Mouse (Mus musculus): ENCODE data around the gene Ifit1bl1. TPM values are rescaled to one million over a fixed set of nuclear protein-coding genes. Genes with fewer than 3 reads are reported as not detected.

The Ifit1bl1 gene
- polyA plus RNA-seq (2021; fragmentation: Nextera tagmentation), result 1.9 TPM in 2 replicates
- long read RNA-seq, experiment 1, partial matches to known transcripts, result 4 of 4 reads
- long read RNA-seq, experiment 1, other reads (novel, unspliced or antisense), result 0 of 4 reads
- long read RNA-seq, experiment 2, partial matches to known transcripts, result 12 of 12 reads
- long read RNA-seq, experiment 2, other reads (novel, unspliced or antisense), result 0 of 12 reads

DNA sequence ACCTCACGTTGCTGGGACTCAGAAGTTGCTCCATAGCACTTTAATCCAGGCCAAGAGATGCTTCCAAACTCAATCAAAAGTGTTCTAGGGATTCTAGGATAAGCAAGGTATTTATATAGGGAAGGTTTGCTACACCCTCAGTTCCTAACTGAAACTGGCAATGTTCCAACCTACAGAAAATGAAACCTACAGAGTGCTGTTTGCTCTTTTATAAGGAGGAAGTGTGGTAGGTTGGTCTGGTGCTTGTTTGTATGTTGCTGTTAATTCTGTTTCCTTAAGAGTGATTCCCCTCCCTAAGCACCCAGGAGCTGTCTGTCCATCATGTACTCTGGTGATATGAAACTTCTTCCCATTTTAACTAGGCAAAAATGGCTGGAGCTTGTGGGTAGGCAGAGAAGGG lies at the start of gene Ifit1bl1:
Ifit1bl1 (minus strand) TSS at position 69 of the 400 bp plus-strand sequence.

GRCm38 (mm10) chr19:34640623-34641022 lies 38.9 kb upstream of the Ifit1bl1 start, which contains the start of the genes Ifit1bl2 and Ifit1:
Gene Ifit1bl2 (minus strand): TSS chr19:34640743.
Gene Ifit1 (plus strand): TSS chr19:34640871.

GRCm38 (mm10) chr19:34607237-34608051 lies 5.7 kb upstream of the Ifit1bl1 start, which contains the start of gene Ifit3b:
Gene Ifit3b (plus strand): TSS chr19:34607970.

GRCm38 (mm10) chr19:34583126-34583766 lies 18.5 kb downstream of the Ifit1bl1 start, which contains the start of gene Ifit3:
Gene Ifit3 (plus strand): TSS chr19:34583531.

GRCm38 (mm10) chr19:34550534-34551223 lies 51.1 kb downstream of the Ifit1bl1 start, which contains the start of gene Ifit2:
Gene Ifit2 (plus strand): TSS chr19:34550694.

Other genes with a start within 250 kb of the Ifit1bl1 start
- 0.40 and 0.56 TPM in 2 replicates for gene Ch25h, start 126.8 kb downstream of the Ifit1bl1 start, polyA plus RNA-seq (2021; fragmentation: Nextera tagmentation)
- gene Lipa, start 74.5 kb downstream of the Ifit1bl1 start, polyA plus RNA-seq (2021; fragmentation: Nextera tagmentation), result 13.3 and 14.4 TPM in 2 replicates
- gene Ifit2, start 51.3 kb downstream of the Ifit1bl1 start, polyA plus RNA-seq (2021; fragmentation: Nextera tagmentation), result 1.6 and 4.5 TPM in 2 replicates
- 18.7 and 44.0 TPM in 2 replicates for gene Ifit3, start 18.4 kb downstream of the Ifit1bl1 start, polyA plus RNA-seq (2021; fragmentation: Nextera tagmentation)
- gene Ifit3b, start 6.0 kb upstream of the Ifit1bl1 start, polyA plus RNA-seq (2021; fragmentation: Nextera tagmentation), result 5.8 and 14.4 TPM in 2 replicates
- 0.26 and 0.46 TPM in 2 replicates for gene Ifit1bl2, start 38.8 kb upstream of the Ifit1bl1 start, polyA plus RNA-seq (2021; fragmentation: Nextera tagmentation)
- gene Ifit1, start 38.9 kb upstream of the Ifit1bl1 start, polyA plus RNA-seq (2021; fragmentation: Nextera tagmentation), result 2.6 and 5.3 TPM in 2 replicates
- gene Slc16a12, start 145.3 kb upstream of the Ifit1bl1 start, polyA plus RNA-seq (2021; fragmentation: Nextera tagmentation), result 0.74 and 1.8 TPM in 2 replicates